Mouse (Mus musculus) R1 (cell line): ENCODE results near the gene Boc.

ENCODE experiments used
- DNase-seq: peaks from one replicate; pipeline ENCODE4 v3.0.0-alpha.2; 2018; ENCODE audit warnings: low read depth, low spot score

The Boc gene

DNA sequence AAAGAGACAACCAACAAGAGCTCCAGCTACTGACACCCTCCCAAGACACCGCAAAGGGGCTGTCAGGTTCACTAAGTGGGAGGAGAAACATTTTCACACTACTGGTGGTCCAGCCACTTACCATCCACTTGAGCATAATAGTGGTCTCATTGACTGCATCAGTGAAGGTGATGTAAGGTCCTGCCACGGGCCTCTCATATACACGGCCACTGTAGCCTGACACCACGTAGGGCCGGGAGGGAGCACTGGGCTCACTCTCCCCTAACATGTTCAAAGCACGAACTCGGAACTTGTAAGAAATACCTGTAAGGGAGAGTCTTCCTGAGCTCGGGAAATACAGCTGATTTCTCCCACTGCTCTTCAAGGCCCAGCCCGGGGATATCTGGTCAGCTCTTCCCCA is 67.6 kb downstream of the Boc start:
- no peak for DNase-seq

DNA sequence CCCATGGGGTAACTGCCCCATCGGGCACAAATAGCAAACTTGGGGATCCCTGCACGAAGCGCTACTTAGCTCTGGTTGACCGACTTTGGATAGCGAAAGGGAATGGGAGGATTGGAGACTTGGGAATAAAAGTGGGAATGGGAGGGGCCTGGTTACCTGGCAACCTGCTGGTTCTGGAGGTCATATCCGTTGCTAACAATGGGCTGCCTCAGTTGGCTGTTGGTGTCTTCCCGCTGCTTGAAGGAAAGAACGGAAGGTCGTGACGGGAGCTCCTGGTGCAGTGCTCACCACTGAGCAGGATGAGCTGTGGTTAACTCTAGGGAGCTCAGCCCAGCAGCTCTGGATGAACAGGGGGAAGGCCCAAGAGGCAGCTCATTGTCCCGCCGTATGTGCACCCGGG is 71.5 kb downstream of the Boc start:
- peak; percentile 91 for DNase-seq

DNA sequence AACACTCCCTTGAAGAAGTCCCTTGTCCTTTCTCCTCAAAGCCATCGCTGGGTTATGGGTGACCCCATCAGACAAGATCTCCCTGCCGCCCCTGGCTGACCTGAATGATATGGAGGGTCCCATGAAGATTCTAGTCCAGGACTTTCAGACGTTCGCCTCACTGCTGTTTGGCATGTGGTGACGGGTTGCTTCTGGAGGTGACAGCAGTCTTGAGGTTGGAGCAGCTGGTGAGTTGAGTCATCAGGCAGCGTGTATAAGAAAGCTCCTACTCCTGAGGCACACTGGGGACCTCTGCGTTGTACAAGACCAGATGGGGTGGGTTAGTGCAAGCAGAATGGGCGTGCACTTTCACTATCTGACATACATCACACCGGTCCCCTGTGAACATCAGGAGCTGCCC is 72.1 kb downstream of the Boc start:
- no peak for DNase-seq

DNA sequence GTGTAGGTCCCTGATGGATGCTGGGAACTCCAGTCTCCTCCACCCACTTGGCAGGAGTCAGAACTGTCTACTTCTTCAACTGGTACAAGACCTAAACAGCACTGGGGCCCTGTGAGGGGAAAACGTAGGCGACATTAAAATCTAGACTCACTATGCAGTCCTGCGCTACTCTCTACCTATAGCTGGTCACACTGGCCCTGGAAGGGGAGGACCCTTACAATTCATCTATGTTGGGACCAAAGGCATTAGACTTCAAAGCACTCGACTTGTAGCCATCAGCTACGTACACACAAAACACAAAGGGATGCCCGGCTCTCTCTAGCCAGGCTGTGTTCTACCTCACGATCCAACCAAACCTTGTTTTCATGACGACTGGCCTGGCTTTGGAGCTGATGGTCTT is 73.0 kb downstream of the Boc start:
- DNase-seq = no peak

DNA sequence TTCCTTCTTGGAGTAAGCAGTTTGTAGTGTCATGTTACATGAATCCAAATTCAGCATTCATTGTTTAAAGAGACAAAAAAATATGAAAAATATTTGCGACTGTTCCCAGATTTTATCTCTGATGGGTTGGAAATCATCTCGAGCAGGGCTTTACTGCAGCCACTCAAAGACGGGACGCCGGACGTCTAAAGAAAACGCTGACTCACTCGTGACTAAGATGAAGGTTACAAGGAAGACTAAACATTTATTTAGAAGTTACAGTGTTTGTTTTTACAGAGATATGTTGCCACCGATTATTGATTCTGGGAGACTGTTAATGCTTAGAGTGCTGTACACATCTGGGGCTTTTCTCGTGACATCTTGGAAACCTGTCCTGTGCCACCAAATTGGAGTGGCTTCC is 73.9 kb downstream of the Boc start:
- DNase-seq = no peak

DNA sequence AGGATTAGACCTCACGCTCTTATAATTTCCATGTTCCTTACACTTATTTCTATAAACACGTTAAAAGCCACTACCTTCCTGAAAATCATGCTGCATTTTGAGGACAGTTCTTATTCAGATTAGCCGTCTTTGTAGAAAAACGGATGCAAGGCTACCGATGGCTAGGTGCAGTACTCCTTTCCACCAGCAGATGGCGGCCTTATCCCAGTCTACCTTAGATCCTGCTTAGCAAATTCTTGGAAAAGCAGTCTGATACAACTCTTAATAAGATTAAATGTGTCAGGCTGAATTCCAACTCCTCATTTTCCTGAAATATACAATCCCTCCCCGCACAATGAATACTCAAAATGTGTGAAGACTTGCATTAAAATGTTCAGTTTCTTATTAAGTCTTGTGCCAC is 74.6 kb downstream of the Boc start:
- peak; percentile 63 for DNase-seq

DNA sequence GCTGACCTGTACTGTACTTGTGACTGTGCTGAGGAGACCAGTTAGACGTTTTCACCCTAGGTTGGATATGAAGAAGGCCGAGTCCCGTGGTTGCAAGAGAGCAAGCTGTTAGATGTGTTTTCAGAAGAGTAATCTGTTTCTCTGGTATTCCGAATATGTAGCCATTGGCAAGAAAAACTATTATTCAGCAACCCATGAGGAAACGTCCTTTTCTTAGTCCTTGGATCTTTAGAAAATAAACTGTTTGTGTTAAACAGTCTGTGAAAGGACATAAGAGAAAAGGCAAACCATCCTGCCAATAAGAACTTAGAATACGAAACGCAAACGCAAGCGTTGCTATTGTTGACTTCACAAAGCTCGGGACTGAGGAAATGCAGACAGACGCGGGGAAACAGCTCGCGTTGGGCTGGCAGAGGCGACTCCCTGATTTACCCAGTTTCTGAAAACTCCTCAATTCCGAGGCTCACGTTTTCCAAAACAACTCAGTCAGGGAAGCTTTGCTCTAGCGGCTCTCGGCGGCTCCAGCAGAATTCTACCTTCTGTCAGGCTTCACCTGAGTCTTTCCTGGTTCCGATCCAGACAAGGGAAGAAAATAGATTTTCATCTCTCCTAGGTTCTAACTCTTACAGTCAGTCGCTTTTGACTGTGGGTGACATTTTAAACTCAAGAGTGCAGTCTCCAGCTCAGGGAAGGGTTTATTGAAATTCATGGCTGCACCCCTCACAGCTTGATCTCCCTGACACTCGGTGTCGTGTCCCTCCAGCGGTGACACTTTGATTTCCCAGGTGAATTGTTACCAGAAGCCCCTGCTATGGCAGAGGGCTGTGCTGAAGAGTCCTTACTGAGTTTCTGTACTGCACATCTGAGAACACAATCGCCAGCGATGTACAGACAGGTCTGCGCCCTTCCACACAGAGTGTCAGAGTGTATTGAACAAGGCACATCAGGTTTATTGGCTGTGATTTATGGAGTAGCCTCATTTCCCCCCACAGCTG is 76.8 kb downstream of the Boc start:
- no peak for DNase-seq

DNA sequence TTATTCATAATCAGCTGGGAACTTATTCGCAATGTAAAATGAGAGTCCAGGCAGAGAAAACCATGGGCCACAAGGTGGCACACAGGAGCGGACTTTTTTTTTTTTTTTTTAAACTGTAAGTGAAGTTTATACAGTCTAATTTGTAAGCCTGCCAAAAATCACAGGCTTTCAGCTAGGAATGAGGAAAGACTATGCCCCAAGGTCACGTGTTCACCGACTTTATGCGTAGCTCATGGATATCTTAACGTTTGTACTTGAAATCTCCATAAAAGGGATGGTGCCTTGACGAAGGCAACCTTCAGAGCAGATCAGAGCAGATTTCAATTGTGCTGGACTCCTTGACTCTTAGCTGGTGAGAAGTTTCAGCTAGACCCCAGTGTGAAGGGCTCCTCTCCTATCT is 78.1 kb downstream of the Boc start:
- DNase-seq = no peak

DNA sequence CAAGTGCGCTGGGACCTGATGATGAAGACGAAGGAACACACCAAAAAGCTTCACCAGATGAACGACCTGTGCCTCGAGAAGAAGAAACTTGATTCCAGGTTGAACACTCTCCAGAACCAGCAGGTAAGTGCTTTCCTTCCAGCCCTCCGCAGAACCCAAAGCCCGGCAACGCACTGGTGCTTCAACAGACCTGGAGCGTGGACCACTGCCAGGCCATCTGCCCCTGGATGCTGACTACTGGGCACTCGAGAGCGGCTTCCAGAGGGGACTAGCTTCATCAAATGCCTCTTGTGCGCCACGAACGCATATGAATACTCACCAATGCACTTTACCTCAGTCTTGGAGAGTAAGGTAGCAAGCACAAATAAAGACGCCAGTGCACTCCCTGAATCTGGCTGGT is 78.8 kb downstream of the Boc start:
- no peak for DNase-seq

DNA sequence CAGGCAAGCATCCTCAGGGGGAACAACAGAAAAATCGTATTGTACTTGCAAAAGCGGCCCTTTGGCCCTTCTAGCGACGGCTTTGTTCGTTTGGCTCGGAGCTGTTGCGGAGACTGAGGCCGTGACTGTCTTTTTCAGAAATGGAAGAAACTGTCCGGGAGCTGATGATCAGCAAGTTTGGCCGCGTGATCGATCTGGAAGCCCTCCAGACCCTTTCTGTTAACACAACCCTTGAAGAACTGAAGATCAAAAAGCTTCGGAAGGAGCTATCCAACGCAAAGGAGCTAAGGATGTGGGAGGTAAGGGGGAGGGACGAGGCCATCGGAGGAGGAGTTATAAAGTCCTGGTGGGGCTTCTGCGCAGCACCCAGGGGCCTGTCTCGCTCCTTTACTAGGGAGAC is 79.9 kb downstream of the Boc start:
- no peak for DNase-seq

DNA sequence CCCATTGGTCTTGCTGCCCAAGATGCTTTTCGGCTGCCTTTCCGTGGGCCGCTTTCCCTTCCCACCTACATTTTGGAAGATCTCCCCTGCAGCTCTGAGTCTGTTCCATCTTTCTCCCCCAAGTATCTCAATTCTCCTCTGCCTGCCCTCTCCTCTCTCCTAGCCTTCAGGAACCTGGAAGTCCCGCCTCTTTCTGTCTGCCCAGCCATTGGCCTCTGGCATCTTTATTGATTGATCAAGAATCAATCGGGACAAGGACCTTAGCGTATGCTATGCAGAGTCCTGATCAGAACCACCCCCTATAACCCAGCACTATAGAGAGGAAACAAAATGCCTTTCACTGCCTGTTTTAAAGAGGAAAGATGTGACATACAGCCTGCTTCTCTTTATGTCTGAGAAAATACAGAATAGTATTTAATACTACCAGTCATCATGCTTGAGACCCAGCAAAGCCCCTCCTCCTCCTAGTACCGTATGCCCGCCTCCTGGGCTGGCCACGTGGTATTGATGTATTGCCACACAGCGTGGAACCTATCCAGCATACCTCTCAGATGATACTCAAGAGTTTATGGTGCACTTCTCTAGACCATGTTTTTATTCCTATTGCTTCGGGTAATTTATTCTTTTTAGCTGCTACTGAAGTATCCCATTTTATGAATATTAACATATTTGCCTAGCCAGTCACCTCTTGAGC is 82.9 kb downstream of the Boc start:
- DNase-seq = peak; percentile 70

DNA sequence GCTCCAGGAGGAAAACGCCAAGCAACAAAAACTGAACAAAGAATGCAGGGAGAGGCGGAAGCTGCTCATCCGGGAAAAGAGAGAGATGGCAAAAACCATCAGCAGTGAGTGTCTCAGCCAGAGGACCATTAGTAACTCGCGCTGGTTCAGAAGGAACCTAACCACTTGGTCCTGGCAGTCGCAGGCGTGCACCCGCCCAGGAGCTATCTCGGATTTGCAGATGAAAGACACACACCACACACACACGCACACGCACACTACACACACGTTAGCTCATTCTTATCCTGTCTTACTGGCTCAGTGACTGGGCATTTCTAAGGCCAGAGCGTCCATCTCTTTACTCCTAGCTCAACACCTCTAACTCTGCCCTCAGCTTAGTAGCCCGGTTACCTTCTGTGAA is 83.4 kb downstream of the Boc start:
- DNase-seq = peak; percentile 73

DNA sequence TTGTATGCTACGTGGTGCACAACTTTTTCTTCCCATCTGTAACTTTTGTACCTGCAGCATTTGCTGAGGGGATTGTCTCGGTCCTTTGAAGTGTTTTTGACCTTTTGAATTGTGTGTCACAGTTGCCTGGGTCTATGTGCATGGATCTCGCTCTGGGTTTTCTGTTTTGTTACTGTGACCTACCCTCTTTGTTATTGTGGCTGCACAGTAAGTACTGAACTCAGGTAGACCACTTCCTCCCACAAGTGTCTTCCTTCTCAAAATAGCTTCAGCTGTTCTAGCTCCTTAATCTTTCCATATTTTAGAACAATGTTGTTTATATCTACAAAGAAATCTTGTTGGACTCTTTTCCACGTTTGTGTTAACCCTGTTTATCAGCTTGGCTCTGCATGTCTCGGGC is 97.8 kb downstream of the Boc start:
- no peak for DNase-seq

DNA sequence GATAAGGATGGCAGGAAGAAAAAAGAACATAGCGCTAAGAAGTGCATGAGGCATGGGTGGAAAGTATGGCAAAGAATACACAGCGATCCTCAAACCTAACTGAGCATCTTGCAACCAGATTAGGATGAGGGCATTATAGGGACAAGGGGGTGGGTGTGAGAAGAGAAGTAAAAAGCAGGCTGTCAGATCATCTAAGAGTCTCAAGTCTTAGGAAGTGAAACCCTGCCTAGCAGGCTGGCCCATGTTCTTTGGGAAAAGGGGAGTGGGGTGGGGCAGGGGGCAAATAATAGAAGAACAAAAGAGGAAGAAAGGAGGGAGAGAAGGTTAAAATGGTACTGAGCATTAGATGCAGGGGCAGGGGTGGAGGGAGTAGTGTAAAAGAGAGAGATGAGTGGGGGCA is 99.9 kb downstream of the Boc start:
- no peak for DNase-seq

DNA sequence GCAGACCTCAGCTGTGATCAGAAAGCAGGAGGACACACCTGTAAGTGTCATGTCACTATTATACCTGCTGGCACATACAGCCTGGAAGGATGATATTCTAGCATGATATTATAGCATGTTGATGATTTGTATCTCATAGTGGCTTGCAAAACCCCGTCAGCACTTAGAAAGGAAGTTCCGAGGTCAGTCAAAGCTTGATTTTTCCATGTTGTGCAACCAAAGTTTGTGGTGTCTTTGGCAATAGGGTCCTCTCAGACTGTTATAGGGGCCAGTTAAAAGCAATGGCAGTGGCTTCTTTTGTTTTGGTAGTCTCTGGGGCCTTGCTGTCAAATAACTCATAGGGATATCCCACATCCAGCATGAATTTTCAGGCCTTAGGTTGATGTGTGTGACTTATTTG is 100.8 kb downstream of the Boc start:
- DNase-seq = no peak

DNA sequence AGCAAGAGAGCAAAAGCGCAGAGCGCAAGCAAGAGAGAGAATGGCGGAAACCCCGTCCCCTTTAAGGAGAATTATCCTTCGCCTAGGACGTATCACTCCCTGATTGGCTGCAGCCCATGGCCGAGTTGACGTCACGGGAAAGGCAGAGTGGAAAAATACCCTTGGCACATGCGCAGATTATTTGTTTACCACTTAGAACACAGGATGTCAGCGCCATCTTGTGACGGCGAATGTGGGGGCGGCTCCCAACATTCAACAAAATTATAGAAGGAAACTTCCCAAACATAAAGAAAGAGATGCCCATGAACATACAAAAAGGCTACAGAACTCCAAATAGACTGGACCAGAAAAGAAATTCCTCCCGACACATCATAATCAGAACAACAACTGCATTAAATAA is 116.8 kb downstream of the Boc start:
- peak; percentile 59 for DNase-seq

DNA sequence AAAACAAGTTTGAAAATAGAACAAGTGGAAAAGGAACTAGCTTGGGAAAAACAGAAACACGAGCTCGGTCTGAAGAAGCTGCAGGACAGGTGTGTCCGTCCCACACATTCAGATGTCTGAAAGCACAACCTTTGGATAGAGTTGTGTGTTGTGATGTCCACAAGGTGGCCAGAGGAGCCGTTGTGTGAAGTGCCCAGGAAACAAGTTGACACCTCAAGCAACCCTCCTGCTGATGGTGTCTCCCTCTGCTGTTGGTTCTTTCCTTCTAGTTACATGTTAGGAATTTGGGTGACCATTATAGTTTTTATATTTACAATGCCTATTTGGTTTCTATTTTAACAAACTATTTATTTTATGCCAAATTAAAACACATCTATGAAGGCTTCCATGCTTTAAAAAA is 123.2 kb downstream of the Boc start:
- DNase-seq = peak; percentile 51
